Mouse (Mus musculus) liver, adult 2 months (tissue): ENCODE results near the gene Eif3k.

Source experiments
- CTCF ChIP-seq: fragments of 200-500 bp; IDR thresholded peaks from 2 replicates; pipeline ENCODE4 v1.5.1; 2011; ENCODE audit warnings: low read depth, low read length, control low read depth
- POLR2A ChIP-seq: fragments of 200-500 bp; IDR thresholded peaks from 2 replicates; pipeline ENCODE4 v1.6.1; 2011; ENCODE audit warnings: low read length, control low read depth; ENCODE audit not compliant: insufficient read depth; ENCODE audit errors: extremely low read depth

GRCm38 (mm10) chr7:28992997-28993396, 11.3 kb upstream of the Eif3k start:
- TF ChIP-seq CTCF (no peak), POLR2A (no peak)
